Mouse (Mus musculus): Measurements from ENCODE around the gene Pik3r6. TPM values are rescaled to one million over a fixed set of nuclear protein-coding genes. Genes with fewer than 3 reads are reported as not detected.

Pik3r6 gene
- polyA plus RNA-seq, 1 experiment, result 0.05 TPM

Other genes with a start within 250 kb of the Pik3r6 start
- 15.6 TPM for gene Ntn1, start 102.2 kb upstream of the Pik3r6 start, polyA plus RNA-seq (2012; fragmentation: generic; extraction: Trizol)
- 0.22 TPM for gene Pik3r5, start 70.9 kb upstream of the Pik3r6 start, polyA plus RNA-seq (2012; fragmentation: generic; extraction: Trizol)
- gene Mfsd6l, start 53.2 kb downstream of the Pik3r6 start, polyA plus RNA-seq (2012; fragmentation: generic; extraction: Trizol), result not detected
- gene Ccdc42, start 84.0 kb downstream of the Pik3r6 start, polyA plus RNA-seq (2012; fragmentation: generic; extraction: Trizol), result not detected
- 20.9 TPM for gene Myh10, start 188.5 kb downstream of the Pik3r6 start, polyA plus RNA-seq (2012; fragmentation: generic; extraction: Trizol)